Comparison of ENCODE assay signal across 8 mouse cellular contexts in genomic region chr10:18197206-18197979, GRCm38 (mm10). TPM values are rescaled to one million over a fixed set of nuclear protein-coding genes. Genes with fewer than 3 reads are reported as not detected.
A peak's percentile ranks its signal among the peaks of the same experiment; 100 is the strongest.
DNase-seq lines count a peak whose midpoint lies in the region; ATAC-seq lines count a peak whose summit lies in the region.

No protein-coding gene starts in this region.

- 54% methylated on average over 14 of the region's 14 CpGs for WGBS in hindbrain, embryonic 16.5 days

- peak; percentile 57 for DNase-seq in cerebellum, adult 9-11 months
- peak; percentile 21 to 68 for DNase-seq in layer of hippocampus, postnatal 36 days
- peak; percentile 86 for DNase-seq in lung, postnatal 14 days
- peak; percentile 93 for DNase-seq in retina, embryonic 14.5 days (ENCODE audit: low spot score)
- DNase-seq in urinary bladder, postnatal 36 days (ENCODE audit: low spot score in 2 of 2), result peak; percentile 58 to 65

- H3K4me1 ChIP-seq in hindbrain, embryonic 16.5 days (ENCODE audit: control insufficient read depth, insufficient read depth, low read depth, low read length), result no peaks in the 10 kb centered on the region

- no peak overlapping the region for H3K27ac ChIP-seq in hindbrain, embryonic 16.5 days (ENCODE audit: low read depth, low read length)

- peak overlapping the region; percentile 50 for H3K4me2 ChIP-seq in hindbrain, embryonic 16.5 days (ENCODE audit: low read length)

- H3K27me3 ChIP-seq in hindbrain, embryonic 16.5 days (replicated peaks; ENCODE audit: control insufficient read depth, insufficient read depth, low read length), result no peaks in the 10 kb centered on the region

- H3K4me3 ChIP-seq in hindbrain, embryonic 16.5 days (ENCODE audit: low read length), result peak overlapping the region; percentile 20; the same call in 1 of the 2 replicates

- peak; percentile 82 for ATAC-seq in activated CD4-positive, CD25-positive, alpha-beta regulatory T cell, adult 4 months
- ATAC-seq in frontal cortex, adult (ENCODE audit: low TSS enrichment), result peak; percentile 97
- peak; percentile 64; the same call in 1 of the 2 replicates for ATAC-seq in hindbrain, embryonic 16.5 days

- no peaks in the 10 kb centered on the region for H3K9me3 ChIP-seq in hindbrain, embryonic 16.5 days (ENCODE audit: control insufficient read depth, low read length)

- no peaks in the 10 kb centered on the region for H3K36me3 ChIP-seq in hindbrain, embryonic 16.5 days (ENCODE audit: control insufficient read depth, insufficient read depth, low read length)

- H3K9ac ChIP-seq in hindbrain, embryonic 16.5 days (ENCODE audit: low read depth, low read length), result no peak overlapping the region

RNA-seq across cellular contexts. Expression of gene Ect2l, which starts 13.3 kb away (rescaled TPM):
- 1 to 10 TPM; 1.2 to 1.5 TPM for polyA plus RNA-seq in activated CD4-positive, CD25-positive, alpha-beta regulatory T cell, adult 4 months (2017; shearing (Covaris generic))
- polyA plus RNA-seq in hindbrain, embryonic 16.5 days (2015; fragmentation: Nextera tagmentation; extraction: Ambion mirVana), result 0.29 and 0.35 TPM in 2 replicates
- under 1 TPM; 0.42 to 0.53 TPM for total RNA-seq in layer of hippocampus, postnatal 36 days (2021)

RNA-seq across cellular contexts. Expression of gene Ccdc28a, which starts 37.4 kb away (rescaled TPM):
- 10 to 100 TPM; 25.8 to 38.1 TPM for polyA plus RNA-seq in activated CD4-positive, CD25-positive, alpha-beta regulatory T cell, adult 4 months (2017; shearing (Covaris generic))
- polyA plus RNA-seq in hindbrain, embryonic 16.5 days (2015; fragmentation: Nextera tagmentation; extraction: Ambion mirVana), result 6.3 and 8.3 TPM in 2 replicates
- 10 to 100 TPM; 31.9 to 36.4 TPM for total RNA-seq in layer of hippocampus, postnatal 36 days (2021)
